Mouse (Mus musculus): ENCODE measurements at regions not wholly inside any gene's neighbourhood (a gene's known extent, or its start where the extent isn't known, plus 50 kb on each side); places are given as distances from the start of the nearest gene placed in this dataset.

- 96% methylated on average over 4 of the region's 4 CpGs for WGBS
- H3K4me2 ChIP-seq (ENCODE audit: low read depth, low read length): no peak overlapping the region
- ATAC-seq (replicated peaks; ENCODE audit: extremely low read depth, insufficient read depth, low FRiP score): no peak
- H3K27me3 ChIP-seq (ENCODE audit: control insufficient read depth, insufficient read depth, low read length): no peaks in the 10 kb centered on the region
- no peak overlapping the region for H3K4me3 ChIP-seq (ENCODE audit: low read length)
- H3K27ac ChIP-seq (ENCODE audit: low read length): no peak overlapping the region
- H3K9ac ChIP-seq (ENCODE audit: low read length): no peak overlapping the region
- 0 out of 2 replicates have a peak, but pooled peaks cover 3% of the 10 kb centered on the region for H3K4me1 ChIP-seq (ENCODE audit: control insufficient read depth, insufficient read depth, low read length)
- H3K9me3 ChIP-seq (replicated peaks; ENCODE audit: control insufficient read depth, low read length): no peaks in the 10 kb centered on the region
- H3K36me3 ChIP-seq (ENCODE audit: control insufficient read depth, insufficient read depth): no peaks in the 10 kb centered on the region
Measured at GRCm38 (mm10) chr11:24247285-24247684, 169.4 kb downstream of the Bcl11a start.

DNA sequence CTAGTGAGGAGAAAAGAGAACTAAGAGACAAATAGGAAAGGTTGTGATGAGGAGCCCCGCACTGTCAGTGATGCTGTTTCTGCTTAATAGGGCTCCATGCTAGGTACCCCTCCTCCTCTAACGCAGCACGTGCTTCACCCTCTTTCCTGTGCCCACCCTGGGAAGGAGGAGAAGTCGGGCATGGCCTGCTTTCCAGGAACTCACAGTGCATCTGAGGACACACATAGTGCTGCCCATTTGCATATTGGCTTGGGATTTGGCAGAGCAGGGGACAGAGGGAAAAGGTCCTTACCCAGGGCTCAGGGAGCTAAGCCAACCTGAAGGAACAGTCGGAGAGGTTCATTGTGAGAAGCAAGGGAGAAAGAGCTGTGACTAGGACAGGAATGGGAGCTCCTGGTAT lies 173.7 kb downstream of the Bcl11a start:
- H3K36me3 ChIP-seq (ENCODE audit: control insufficient read depth, insufficient read depth): no peaks in the 10 kb centered on the region
- WGBS: 70% methylated on average over 5 of the region's 5 CpGs
- no peak for ATAC-seq (replicated peaks; ENCODE audit: extremely low read depth, insufficient read depth, low FRiP score)

DNA sequence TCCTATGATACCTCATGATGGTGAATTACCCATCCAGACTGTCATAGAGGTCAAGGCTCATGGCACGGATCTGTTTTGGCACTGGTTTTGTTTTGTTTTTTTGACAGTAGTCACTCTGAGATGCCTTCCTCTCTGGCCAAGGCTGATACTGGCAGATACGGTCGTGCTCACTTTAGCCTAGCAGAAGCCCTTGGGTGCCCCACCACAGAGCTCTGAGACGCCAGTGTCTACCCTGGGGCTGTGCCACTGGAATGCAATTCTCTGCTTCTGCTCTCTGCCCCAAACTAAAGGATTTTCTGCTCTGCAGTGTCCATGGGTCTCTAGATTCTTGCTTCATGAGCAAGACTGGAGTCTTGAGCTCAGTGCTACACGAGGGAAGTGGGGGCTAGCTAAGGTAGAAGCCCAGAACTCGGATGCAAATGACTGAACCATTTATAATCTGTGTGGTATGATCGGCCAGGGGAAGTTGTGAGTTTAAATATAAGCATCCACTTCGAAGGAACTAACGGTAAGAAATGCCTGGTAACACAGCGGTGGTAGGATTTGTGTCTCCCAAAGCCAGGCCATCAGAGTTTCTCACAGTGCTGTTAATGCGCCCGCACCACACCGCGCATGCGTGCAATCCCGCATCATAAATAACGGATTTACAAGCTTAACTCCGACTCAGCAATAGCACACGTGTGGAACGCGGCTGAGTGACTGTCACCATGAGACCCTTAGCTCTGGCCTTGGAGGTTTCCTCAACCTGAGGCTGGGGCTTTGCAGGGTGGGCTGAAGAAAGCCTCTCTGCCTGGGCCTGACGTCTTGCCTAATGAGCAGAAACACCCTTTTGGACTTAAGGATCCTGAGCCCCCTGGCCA lies 177.6 kb downstream of the Bcl11a start:
- no peak for ATAC-seq (replicated peaks; ENCODE audit: extremely low read depth, insufficient read depth, low FRiP score)
- H3K9ac ChIP-seq (ENCODE audit: low read length): no peak overlapping the region
- WGBS: 85% methylated on average over 22 of the region's 22 CpGs
- H3K4me1 ChIP-seq (ENCODE audit: control insufficient read depth, insufficient read depth, low read length): no peaks in the 10 kb centered on the region
- no peak overlapping the region for H3K27ac ChIP-seq (ENCODE audit: low read length)
- H3K9me3 ChIP-seq (replicated peaks; ENCODE audit: control insufficient read depth, low read length): no peaks in the 10 kb centered on the region
- no peak overlapping the region for H3K4me2 ChIP-seq (ENCODE audit: low read depth, low read length)
- no peak overlapping the region for H3K4me3 ChIP-seq (ENCODE audit: low read length)
- no peaks in the 10 kb centered on the region for H3K27me3 ChIP-seq (ENCODE audit: control insufficient read depth, insufficient read depth, low read length)
- H3K36me3 ChIP-seq (ENCODE audit: control insufficient read depth, insufficient read depth): no peaks in the 10 kb centered on the region

More for the DNA sequence above, 173.7 kb downstream of the Bcl11a start:
- Histone ChIP-seq H3K27ac (ENCODE audit: low read length) (no peak overlapping the region), H3K4me2 (ENCODE audit: low read depth, low read length) (no peak overlapping the region), H3K4me1 (ENCODE audit: control insufficient read depth, insufficient read depth, low read length) (no peaks in the 10 kb centered on the region), H3K9ac (ENCODE audit: low read length) (no peak overlapping the region), H3K9me3 (replicated peaks; ENCODE audit: control insufficient read depth, low read length) (no peaks in the 10 kb centered on the region), H3K27me3 (ENCODE audit: control insufficient read depth, insufficient read depth, low read length) (no peaks in the 10 kb centered on the region), H3K4me3 (ENCODE audit: low read length) (no peak overlapping the region)

DNA sequence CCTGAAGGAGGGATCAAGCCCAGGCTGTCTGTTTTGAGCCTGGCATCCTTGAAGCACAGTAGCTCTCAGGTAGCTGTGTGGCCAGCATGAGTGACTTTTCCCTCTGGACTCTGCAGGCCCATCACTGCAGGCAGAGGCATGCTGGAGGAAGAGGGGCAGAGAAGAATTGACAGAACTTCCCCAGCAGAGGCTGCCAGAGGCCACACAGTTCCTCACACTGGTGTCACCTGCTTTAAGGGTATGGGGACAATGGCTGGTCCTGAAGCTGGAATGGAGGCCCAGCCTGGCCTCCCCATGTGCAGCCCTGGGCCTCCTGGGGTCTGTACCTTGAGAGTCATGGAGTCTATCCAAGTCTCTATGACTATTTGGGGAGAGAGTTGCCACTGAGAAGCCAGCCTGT lies 179.9 kb downstream of the Bcl11a start:
- Histone ChIP-seq H3K27me3 (ENCODE audit: control insufficient read depth, insufficient read depth, low read length) (no peaks in the 10 kb centered on the region), H3K9me3 (replicated peaks; ENCODE audit: control insufficient read depth, low read length) (no peaks in the 10 kb centered on the region), H3K36me3 (ENCODE audit: control insufficient read depth, insufficient read depth) (no peaks in the 10 kb centered on the region), H3K27ac (ENCODE audit: low read length) (no peak overlapping the region), H3K4me1 (ENCODE audit: control insufficient read depth, insufficient read depth, low read length) (no peaks in the 10 kb centered on the region), H3K4me2 (ENCODE audit: low read depth, low read length) (no peak overlapping the region), H3K4me3 (ENCODE audit: low read length) (no peak overlapping the region), H3K9ac (ENCODE audit: low read length) (no peak overlapping the region)
- ATAC-seq (replicated peaks; ENCODE audit: extremely low read depth, insufficient read depth, low FRiP score): no peak

DNA sequence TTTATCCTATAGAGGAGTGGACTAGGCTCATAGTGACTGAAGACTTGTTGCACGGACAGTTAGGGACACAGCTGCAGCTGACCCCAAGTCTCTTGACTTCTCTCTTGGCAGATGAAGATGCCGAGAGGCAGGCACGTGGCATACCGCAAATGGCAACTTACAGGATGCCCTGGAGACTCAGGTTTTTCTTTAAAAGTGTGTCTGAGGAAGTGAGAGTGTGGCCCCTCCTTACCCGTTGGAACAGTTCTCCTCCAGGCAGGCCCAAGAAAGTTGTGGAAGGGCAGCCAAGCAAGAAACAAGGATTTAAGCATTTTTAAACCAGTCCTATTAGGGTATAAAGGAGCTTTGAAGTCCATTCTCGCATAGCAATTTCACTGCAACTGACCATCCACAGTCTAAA lies 180.5 kb downstream of the Bcl11a start:
- H3K27me3 ChIP-seq (ENCODE audit: control insufficient read depth, insufficient read depth, low read length): no peaks in the 10 kb centered on the region
- 82% methylated on average over 6 of the region's 6 CpGs for WGBS
- H3K9me3 ChIP-seq (replicated peaks; ENCODE audit: control insufficient read depth, low read length): no peaks in the 10 kb centered on the region
- H3K4me3 ChIP-seq (ENCODE audit: low read length): no peak overlapping the region
- no peaks in the 10 kb centered on the region for H3K36me3 ChIP-seq (ENCODE audit: control insufficient read depth, insufficient read depth)
- H3K9ac ChIP-seq (ENCODE audit: low read length): no peak overlapping the region
- ATAC-seq (replicated peaks; ENCODE audit: extremely low read depth, insufficient read depth, low FRiP score): no peak
- no peaks in the 10 kb centered on the region for H3K4me1 ChIP-seq (ENCODE audit: control insufficient read depth, insufficient read depth, low read length)
- no peak overlapping the region for H3K4me2 ChIP-seq (ENCODE audit: low read depth, low read length)
- H3K27ac ChIP-seq (ENCODE audit: low read length): no peak overlapping the region

- no peak overlapping the region for H3K9ac ChIP-seq (ENCODE audit: low read length)
- no peaks in the 10 kb centered on the region for H3K4me1 ChIP-seq (ENCODE audit: control insufficient read depth, insufficient read depth, low read length)
- H3K9me3 ChIP-seq (replicated peaks; ENCODE audit: control insufficient read depth, low read length): no peaks in the 10 kb centered on the region
- H3K4me3 ChIP-seq (ENCODE audit: low read length): no peak overlapping the region
- no peak for ATAC-seq (replicated peaks; ENCODE audit: extremely low read depth, insufficient read depth, low FRiP score)
- no peak overlapping the region for H3K27ac ChIP-seq (ENCODE audit: low read length)
- H3K27me3 ChIP-seq (ENCODE audit: control insufficient read depth, insufficient read depth, low read length): no peaks in the 10 kb centered on the region
- WGBS: 66% methylated on average over 2 of the region's 2 CpGs
- no peak overlapping the region for H3K4me2 ChIP-seq (ENCODE audit: low read depth, low read length)
- no peaks in the 10 kb centered on the region for H3K36me3 ChIP-seq (ENCODE audit: control insufficient read depth, insufficient read depth)
Measured at GRCm38 (mm10) chr11:24259668-24260067, 181.8 kb downstream of the Bcl11a start.

DNA sequence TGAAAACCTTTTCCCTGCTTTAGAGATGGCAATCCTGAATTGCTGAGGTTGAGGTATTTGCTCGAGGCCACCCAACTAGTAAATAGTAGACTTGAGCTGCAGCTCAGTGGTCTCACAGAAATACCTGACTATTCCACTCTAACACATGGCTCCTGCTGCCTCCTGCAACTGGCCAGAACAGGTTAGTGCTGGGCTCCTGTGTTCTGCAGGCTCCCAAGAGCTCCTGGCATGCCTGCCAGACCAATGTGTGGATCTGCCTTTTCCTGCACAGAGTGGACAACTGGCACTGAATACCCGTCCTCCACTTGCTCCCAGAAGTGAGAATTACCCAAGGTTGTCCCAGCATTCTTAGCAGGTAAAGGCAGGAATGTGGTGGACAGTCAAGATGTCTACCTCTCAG lies 191.2 kb downstream of the Bcl11a start:
- ATAC-seq (replicated peaks; ENCODE audit: extremely low read depth, insufficient read depth, low FRiP score): no peak
- no peak overlapping the region for H3K27ac ChIP-seq (ENCODE audit: low read length)
- no peak overlapping the region for H3K4me3 ChIP-seq (ENCODE audit: low read length)
- no peaks in the 10 kb centered on the region for H3K9me3 ChIP-seq (replicated peaks; ENCODE audit: control insufficient read depth, low read length)
- H3K9ac ChIP-seq (ENCODE audit: low read length): no peak overlapping the region
- 61% methylated on average over 2 of the region's 2 CpGs for WGBS
- no peak overlapping the region for H3K4me2 ChIP-seq (ENCODE audit: low read depth, low read length)
- H3K4me1 ChIP-seq (ENCODE audit: control insufficient read depth, insufficient read depth, low read length): no peaks in the 10 kb centered on the region
- no peaks in the 10 kb centered on the region for H3K27me3 ChIP-seq (ENCODE audit: control insufficient read depth, insufficient read depth, low read length)
- H3K36me3 ChIP-seq (ENCODE audit: control insufficient read depth, insufficient read depth): no peaks in the 10 kb centered on the region

DNA sequence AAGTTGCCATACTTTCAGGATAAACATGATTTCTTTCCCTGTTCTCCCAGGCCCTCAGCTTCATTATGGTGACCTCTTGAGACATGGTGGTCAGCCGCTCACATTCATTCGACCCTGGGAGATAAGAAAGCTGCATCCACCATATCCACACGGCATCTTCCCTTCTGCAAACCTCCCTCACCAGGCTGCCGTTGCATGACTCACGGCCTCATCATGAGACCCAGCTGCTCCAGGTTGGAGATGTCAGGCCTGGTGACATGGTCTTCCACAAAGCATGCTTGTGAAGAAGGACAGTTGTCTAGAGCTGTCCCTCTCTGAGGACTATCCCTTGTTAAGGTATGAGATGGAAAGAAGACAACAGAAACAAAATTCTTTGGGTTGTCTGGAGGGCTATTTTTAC lies 203.8 kb downstream of the Bcl11a start:
- WGBS: 51% methylated on average over 5 of the region's 5 CpGs
- H3K36me3 ChIP-seq (ENCODE audit: control insufficient read depth, insufficient read depth): no peaks in the 10 kb centered on the region

DNA sequence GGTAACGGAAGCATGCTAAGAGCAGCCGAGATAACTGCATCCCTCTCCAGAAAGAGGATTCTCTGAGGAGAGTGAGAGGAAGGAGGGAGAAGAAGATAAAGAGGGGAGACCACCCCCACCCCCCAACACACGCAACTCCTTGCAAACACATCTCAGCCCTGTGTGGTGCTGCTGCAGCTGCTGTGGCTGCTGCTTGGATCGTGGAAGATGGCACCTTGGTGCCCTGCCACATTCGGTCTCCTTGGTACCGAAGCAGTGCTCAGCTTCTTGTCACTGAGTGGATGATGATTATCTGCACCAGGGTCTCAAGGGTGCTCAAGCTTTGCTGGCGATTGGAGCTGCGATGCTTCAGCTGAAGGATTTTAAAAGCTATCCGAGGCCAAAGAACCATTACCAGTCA lies 204.7 kb downstream of the Bcl11a start:
- WGBS: 38% methylated on average over 9 of the region's 9 CpGs
- ATAC-seq (replicated peaks; ENCODE audit: extremely low read depth, insufficient read depth, low FRiP score): no peak
- Histone ChIP-seq H3K36me3 (ENCODE audit: control insufficient read depth, insufficient read depth) (no peaks in the 10 kb centered on the region), H3K27me3 (ENCODE audit: control insufficient read depth, insufficient read depth, low read length) (no peaks in the 10 kb centered on the region), H3K4me2 (ENCODE audit: low read depth, low read length) (no peak overlapping the region), H3K9ac (ENCODE audit: low read length) (no peak overlapping the region), H3K4me1 (ENCODE audit: control insufficient read depth, insufficient read depth, low read length) (no peaks in the 10 kb centered on the region), H3K27ac (ENCODE audit: low read length) (no peak overlapping the region), H3K4me3 (ENCODE audit: low read length) (no peak overlapping the region), H3K9me3 (replicated peaks; ENCODE audit: control insufficient read depth, low read length) (no peaks in the 10 kb centered on the region)

More for the DNA sequence above, 203.8 kb downstream of the Bcl11a start:
- Histone ChIP-seq H3K27ac (ENCODE audit: low read length) (no peak overlapping the region), H3K27me3 (ENCODE audit: control insufficient read depth, insufficient read depth, low read length) (no peaks in the 10 kb centered on the region), H3K9ac (ENCODE audit: low read length) (no peak overlapping the region), H3K4me3 (ENCODE audit: low read length) (no peak overlapping the region), H3K4me2 (ENCODE audit: low read depth, low read length) (no peak overlapping the region), H3K9me3 (replicated peaks; ENCODE audit: control insufficient read depth, low read length) (no peaks in the 10 kb centered on the region), H3K4me1 (ENCODE audit: control insufficient read depth, insufficient read depth, low read length) (no peaks in the 10 kb centered on the region)
- ATAC-seq (replicated peaks; ENCODE audit: extremely low read depth, insufficient read depth, low FRiP score): no peak

All from heart, embryonic 16.5 days (tissue).